Mouse (Mus musculus): ENCODE measurements at regions not wholly inside any gene's neighbourhood (a gene's known extent, or its start where the extent isn't known, plus 50 kb on each side); places are given as distances from the start of the nearest gene placed in this dataset.

DNA sequence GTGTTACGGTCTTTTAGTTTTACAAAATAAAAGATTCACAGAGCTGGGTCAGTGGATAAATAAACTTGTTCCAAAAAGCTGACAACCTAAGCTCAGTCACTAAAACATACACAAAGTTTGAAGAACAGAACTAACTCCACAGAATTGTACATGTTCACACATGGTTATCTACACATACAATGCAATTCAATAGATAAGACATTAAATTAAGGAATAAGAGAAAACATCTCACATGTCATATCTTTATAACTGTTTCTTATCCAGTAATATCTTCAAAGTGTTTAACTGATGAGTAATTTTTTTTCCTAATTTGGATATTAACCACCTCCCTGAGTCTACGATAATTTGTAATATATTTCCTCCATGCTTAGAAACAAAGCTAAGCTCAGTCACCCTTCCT lies 625.5 kb downstream of the Kcnj2 start:
- 80% methylated on average over 2 of the region's 2 CpGs for WGBS
- H3K4me2 ChIP-seq (replicated peaks), result no peak overlapping the region
- H3K36me3 ChIP-seq, result no peaks in the 10 kb centered on the region
- H3K27ac ChIP-seq, result no peak overlapping the region
- no peaks in the 10 kb centered on the region for H3K9me3 ChIP-seq
- no peak overlapping the region for H3K9ac ChIP-seq
- ATAC-seq (ENCODE audit: low FRiP score, low read depth), result no peak
- peaks cover 12% of the 10 kb centered on the region for H3K4me1 ChIP-seq
- H3K27me3 ChIP-seq, result no peaks in the 10 kb centered on the region
- H3K4me3 ChIP-seq, result no peak overlapping the region

DNA sequence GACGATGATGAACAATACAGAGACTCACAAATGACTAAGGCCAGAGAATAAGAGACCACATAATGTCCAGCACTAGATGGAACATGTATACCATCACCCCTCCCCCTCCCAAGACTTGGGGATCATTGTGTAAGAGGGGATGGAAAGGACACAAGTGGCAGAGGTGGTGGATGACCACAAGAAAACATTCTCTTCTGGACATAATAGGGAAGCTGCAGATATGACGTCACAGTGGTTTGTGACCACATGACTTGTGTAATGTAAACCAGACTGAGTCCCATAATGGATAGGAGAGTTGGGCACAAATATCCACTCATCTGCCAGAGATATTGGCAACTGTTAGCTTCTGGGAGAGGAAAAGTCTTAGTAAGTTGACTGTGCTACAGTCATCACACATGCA lies 630.7 kb downstream of the Kcnj2 start:
- Histone ChIP-seq H3K4me2 (replicated peaks) (no peak overlapping the region), H3K27ac (no peak overlapping the region), H3K9me3 (no peaks in the 10 kb centered on the region), H3K27me3 (no peaks in the 10 kb centered on the region), H3K9ac (no peak overlapping the region), H3K36me3 (no peaks in the 10 kb centered on the region), H3K4me3 (no peak overlapping the region), H3K4me1 (no peaks in the 10 kb centered on the region)
- WGBS, result 82% methylated on average over 2 of the region's 2 CpGs
- ATAC-seq (ENCODE audit: low FRiP score, low read depth), result no peak

- Histone ChIP-seq H3K4me1 (no peaks in the 10 kb centered on the region), H3K4me2 (replicated peaks) (no peak overlapping the region), H3K9me3 (no peaks in the 10 kb centered on the region), H3K4me3 (no peak overlapping the region), H3K27me3 (no peaks in the 10 kb centered on the region), H3K27ac (no peak overlapping the region), H3K36me3 (no peaks in the 10 kb centered on the region), H3K9ac (no peak overlapping the region)
- WGBS, result 85% methylated on average over 3 of the region's 3 CpGs
- ATAC-seq (ENCODE audit: low FRiP score, low read depth), result no peak
Observed at GRCm38 (mm10) chr11:111699862-111700261, 633.9 kb downstream of the Kcnj2 start.

DNA sequence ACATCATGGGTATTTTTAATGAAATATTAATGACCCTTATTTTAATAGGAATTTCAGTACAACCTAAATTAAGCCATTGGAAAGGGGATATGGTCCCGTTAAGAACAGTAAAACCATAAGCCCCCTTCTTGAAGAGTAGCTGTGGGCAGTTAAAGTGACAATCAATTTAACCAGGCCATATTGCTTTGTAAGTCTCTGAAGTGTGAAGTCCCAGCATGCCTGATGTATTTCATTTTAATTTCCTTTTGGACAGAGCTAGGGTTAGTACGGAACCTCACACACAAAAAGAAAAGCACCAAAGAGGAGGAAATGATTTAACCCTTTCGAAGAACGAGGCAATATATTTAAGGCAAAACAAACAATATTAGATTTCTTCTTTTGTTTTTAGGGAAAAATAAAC lies 640.9 kb downstream of the Kcnj2 start:
- no peak overlapping the region for H3K27ac ChIP-seq
- H3K9ac ChIP-seq, result no peak overlapping the region
- no peak; the same call in 1 of the 2 replicates for ATAC-seq (ENCODE audit: low FRiP score, low read depth)
- no peaks in the 10 kb centered on the region for H3K4me1 ChIP-seq
- no peaks in the 10 kb centered on the region for H3K27me3 ChIP-seq
- 12% methylated on average over 4 of the region's 4 CpGs for WGBS
- no peaks in the 10 kb centered on the region for H3K9me3 ChIP-seq
- no peaks in the 10 kb centered on the region for H3K36me3 ChIP-seq
- H3K4me2 ChIP-seq (replicated peaks), result no peak overlapping the region
- no peak overlapping the region for H3K4me3 ChIP-seq

- WGBS, result 43% methylated on average over 5 of the region's 5 CpGs
Observed at GRCm38 (mm10) chr11:111715401-111715800, 649.4 kb downstream of the Kcnj2 start.

DNA sequence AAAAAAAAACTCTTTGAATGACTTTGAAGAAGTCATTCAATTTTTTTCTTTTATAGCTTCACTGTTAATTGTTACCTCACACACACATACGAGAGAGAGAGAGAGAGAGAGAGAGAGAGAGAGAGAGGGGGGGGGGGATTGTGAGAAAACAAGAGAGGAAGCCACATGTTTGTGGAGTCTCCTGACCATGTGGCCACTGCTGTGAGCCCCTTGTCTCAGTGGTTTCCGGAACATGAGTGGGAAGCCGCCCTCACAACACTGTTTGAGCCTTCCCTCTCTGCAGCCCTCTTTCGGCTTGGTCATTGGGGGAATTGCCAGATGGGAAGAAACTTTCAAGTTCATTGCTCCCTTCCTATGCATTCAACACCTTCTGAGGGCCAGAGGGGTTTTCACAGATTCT lies 656.3 kb downstream of the Kcnj2 start:
- Histone ChIP-seq H3K4me3 (no peak overlapping the region), H3K9me3 (no peaks in the 10 kb centered on the region), H3K4me2 (replicated peaks) (no peak overlapping the region), H3K4me1 (0 out of 2 replicates have a peak, but pooled peaks cover 4% of the 10 kb centered on the region), H3K9ac (no peak overlapping the region), H3K36me3 (no peaks in the 10 kb centered on the region), H3K27ac (no peak overlapping the region), H3K27me3 (no peaks in the 10 kb centered on the region)
- ATAC-seq (ENCODE audit: low FRiP score, low read depth), result no peak
- 35% methylated on average over 4 of the region's 4 CpGs for WGBS

More at GRCm38 (mm10) chr11:111715401-111715800, 649.4 kb downstream of the Kcnj2 start:
- Histone ChIP-seq H3K4me3 (no peak overlapping the region), H3K4me1 (peaks cover 3% of the 10 kb centered on the region; the same call in 1 of the 2 replicates), H3K4me2 (replicated peaks) (no peak overlapping the region), H3K27me3 (no peaks in the 10 kb centered on the region), H3K36me3 (no peaks in the 10 kb centered on the region), H3K9ac (no peak overlapping the region), H3K27ac (no peak overlapping the region), H3K9me3 (no peaks in the 10 kb centered on the region)
- ATAC-seq (ENCODE audit: low FRiP score, low read depth), result no peak

DNA sequence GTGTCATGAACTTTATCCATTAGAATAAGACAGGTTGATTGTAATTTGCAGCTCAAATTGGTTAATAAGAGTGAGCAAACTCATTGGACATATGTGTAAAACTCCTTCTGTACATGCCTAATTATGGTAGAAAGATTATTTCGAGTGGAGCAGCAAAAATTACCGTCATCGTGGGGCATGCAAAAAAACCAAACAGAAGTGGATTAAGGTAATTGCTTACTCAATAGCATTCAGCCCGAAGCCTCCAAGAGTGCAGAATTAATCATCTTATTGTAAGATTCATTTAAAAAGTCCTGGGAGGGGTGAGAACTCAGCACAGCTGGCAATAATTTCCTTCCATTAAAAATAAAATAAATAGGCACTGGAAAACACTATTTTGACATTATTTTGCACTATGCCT lies 662.2 kb downstream of the Kcnj2 start:
- no peaks in the 10 kb centered on the region for H3K27me3 ChIP-seq
- no peaks in the 10 kb centered on the region for H3K4me1 ChIP-seq
- WGBS, result 42% methylated on average over 4 of the region's 4 CpGs
- ATAC-seq (ENCODE audit: low FRiP score, low read depth), result no peak
- no peaks in the 10 kb centered on the region for H3K9me3 ChIP-seq
- H3K27ac ChIP-seq, result no peak overlapping the region
- no peak overlapping the region for H3K9ac ChIP-seq
- H3K36me3 ChIP-seq, result no peaks in the 10 kb centered on the region
- no peak overlapping the region for H3K4me2 ChIP-seq (replicated peaks)
- no peak overlapping the region for H3K4me3 ChIP-seq

DNA sequence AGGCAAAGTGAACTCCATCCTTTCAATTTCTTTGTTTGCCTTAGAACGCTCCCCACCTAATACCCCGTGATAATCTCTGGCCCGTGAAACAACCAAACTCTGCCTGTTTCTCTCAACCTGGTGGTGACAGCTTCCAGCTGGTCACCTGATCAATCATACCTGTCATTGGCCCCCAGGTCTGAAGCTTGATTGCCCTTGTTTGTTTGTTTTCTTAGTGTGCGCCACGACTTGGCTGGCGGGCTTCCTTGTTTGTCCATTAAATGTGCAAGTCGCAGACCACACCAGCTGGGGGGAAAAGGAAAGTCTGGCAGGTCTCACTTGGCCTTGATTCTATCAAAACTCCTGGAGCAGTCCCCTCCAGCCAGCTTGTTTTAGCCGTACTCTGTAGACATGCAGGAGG lies 666.1 kb downstream of the Kcnj2 start:
- H3K4me1 ChIP-seq, result no peaks in the 10 kb centered on the region
- no peak overlapping the region for H3K9ac ChIP-seq
- H3K4me2 ChIP-seq (replicated peaks), result no peak overlapping the region
- H3K27ac ChIP-seq, result no peak overlapping the region
- no peaks in the 10 kb centered on the region for H3K9me3 ChIP-seq
- ATAC-seq (ENCODE audit: low FRiP score, low read depth), result no peak
- WGBS, result 35% methylated on average over 8 of the region's 8 CpGs
- H3K4me3 ChIP-seq, result no peak overlapping the region
- no peaks in the 10 kb centered on the region for H3K27me3 ChIP-seq
- no peaks in the 10 kb centered on the region for H3K36me3 ChIP-seq

GRCm38 (mm10) chr11:111735446-111735845 lies 669.5 kb downstream of the Kcnj2 start:
- ATAC-seq (ENCODE audit: low FRiP score, low read depth), result no peak

GRCm38 (mm10) chr11:111735961-111736360 lies 670.0 kb downstream of the Kcnj2 start:
- H3K27me3 ChIP-seq, result no peaks in the 10 kb centered on the region
- no peak for ATAC-seq (ENCODE audit: low FRiP score, low read depth)
- H3K36me3 ChIP-seq, result no peaks in the 10 kb centered on the region
- no peak overlapping the region for H3K4me3 ChIP-seq
- 91% methylated on average over 5 of the region's 5 CpGs for WGBS
- H3K9me3 ChIP-seq, result no peaks in the 10 kb centered on the region
- no peak overlapping the region for H3K27ac ChIP-seq
- H3K4me2 ChIP-seq (replicated peaks), result no peak overlapping the region
- H3K4me1 ChIP-seq, result no peaks in the 10 kb centered on the region
- no peak overlapping the region for H3K9ac ChIP-seq

More at GRCm38 (mm10) chr11:111735446-111735845, 669.5 kb downstream of the Kcnj2 start:
- no peak overlapping the region for H3K4me3 ChIP-seq
- no peaks in the 10 kb centered on the region for H3K27me3 ChIP-seq
- WGBS, result 96% methylated on average over 1 of the region's 1 CpGs
- H3K36me3 ChIP-seq, result no peaks in the 10 kb centered on the region
- H3K9ac ChIP-seq, result no peak overlapping the region
- no peak overlapping the region for H3K27ac ChIP-seq
- H3K9me3 ChIP-seq, result no peaks in the 10 kb centered on the region
- no peaks in the 10 kb centered on the region for H3K4me1 ChIP-seq
- no peak overlapping the region for H3K4me2 ChIP-seq (replicated peaks)

GRCm38 (mm10) chr11:111743356-111743755 lies 677.4 kb downstream of the Kcnj2 start:
- WGBS, result 27% methylated on average over 6 of the region's 6 CpGs
- H3K4me1 ChIP-seq, result peaks cover 22% of the 10 kb centered on the region
- no peak for ATAC-seq (ENCODE audit: low FRiP score, low read depth)

GRCm38 (mm10) chr11:111747262-111747946 lies 681.4 kb downstream of the Kcnj2 start:
- 28% methylated on average over 7 of the region's 7 CpGs for WGBS

More at GRCm38 (mm10) chr11:111743356-111743755, 677.4 kb downstream of the Kcnj2 start:
- Histone ChIP-seq H3K9me3 (no peaks in the 10 kb centered on the region), H3K27ac (no peak overlapping the region), H3K27me3 (no peaks in the 10 kb centered on the region), H3K4me3 (no peak overlapping the region), H3K4me2 (replicated peaks) (no peak overlapping the region), H3K9ac (no peak overlapping the region), H3K36me3 (no peaks in the 10 kb centered on the region)

GRCm38 (mm10) chr11:111747947-111748322 lies 682.0 kb downstream of the Kcnj2 start:
- Histone ChIP-seq H3K27ac (no peak overlapping the region), H3K4me3 (no peak overlapping the region), H3K4me1 (peaks cover 29% of the 10 kb centered on the region), H3K36me3 (no peaks in the 10 kb centered on the region), H3K4me2 (replicated peaks) (no peak overlapping the region), H3K27me3 (peaks cover 2% of the 10 kb centered on the region; the same call in 1 of the 2 replicates), H3K9ac (no peak overlapping the region), H3K9me3 (no peaks in the 10 kb centered on the region)
- ATAC-seq (ENCODE audit: low FRiP score, low read depth), result no peak
- WGBS, result 71% methylated on average over 2 of the region's 2 CpGs

More at GRCm38 (mm10) chr11:111747262-111747946, 681.4 kb downstream of the Kcnj2 start:
- peak; percentile 57; the same call in 1 of the 2 replicates for ATAC-seq (ENCODE audit: low FRiP score, low read depth)
- Histone ChIP-seq H3K4me2 (replicated peaks) (no peak overlapping the region), H3K9ac (no peak overlapping the region), H3K36me3 (no peaks in the 10 kb centered on the region), H3K9me3 (no peaks in the 10 kb centered on the region), H3K4me3 (no peak overlapping the region), H3K27ac (no peak overlapping the region; the same call in 1 of the 2 replicates), H3K4me1 (peaks cover 29% of the 10 kb centered on the region), H3K27me3 (peaks cover 2% of the 10 kb centered on the region; the same call in 1 of the 2 replicates)
